9 mouse cellular contexts compared by ENCODE assay signal in the genomic region with DNA sequence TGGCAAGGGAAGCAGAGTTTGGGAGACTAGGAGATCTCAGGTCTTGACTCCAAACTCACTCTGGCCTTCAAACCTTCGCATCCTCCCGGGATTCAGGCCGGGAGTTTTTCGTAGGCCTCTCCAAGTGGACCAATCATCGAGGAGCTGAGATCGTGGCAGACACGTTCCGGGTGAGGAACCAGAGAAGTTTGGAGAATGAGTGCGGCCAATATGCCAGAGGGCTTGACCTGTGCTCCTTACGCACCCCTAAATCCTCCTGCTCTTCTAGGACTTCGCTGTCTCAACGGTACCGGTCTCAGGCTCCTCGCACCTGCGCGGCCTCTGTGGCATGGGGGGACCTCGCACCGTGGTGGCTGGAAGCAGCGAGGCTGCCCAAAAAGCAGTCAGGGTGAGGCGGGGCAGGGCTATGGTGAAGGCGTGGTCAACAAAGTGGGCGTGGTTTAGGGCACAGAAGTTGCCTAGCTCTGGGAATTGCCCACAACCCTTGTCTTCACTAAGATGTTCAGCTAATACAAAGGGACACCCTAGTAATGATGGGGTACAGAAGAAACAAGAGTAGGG. TPM values are rescaled to one million over a fixed set of nuclear protein-coding genes. Genes with fewer than 3 reads are reported as not detected.
DNase-seq lines count a peak whose midpoint lies in the region; ATAC-seq and TF ChIP-seq lines count a peak whose summit lies in the region.
"Had no signal": no experiment of that assay in that cellular context is flagged by ENCODE, and none has a peak within 500 bp of the region (broad histone marks: within the 10 kb centered on the region; RNA-seq: fewer than 3 reads in every experiment).

No protein-coding gene starts in this region.

- peak overlapping the region; percentile 84; the same call in 1 of the 2 replicates for H3K4me3 ChIP-seq in testis, adult 2 months (ENCODE audit: control insufficient read depth, low read depth, low read length)
- peak overlapping the region; percentile 76 for H3K4me3 ChIP-seq in heart, embryonic 12.5 days
- 0 out of 2 replicates have a peak overlapping the region, but pooled peaks have one; percentile 72 for H3K4me3 ChIP-seq in midbrain, postnatal 0 days (ENCODE audit: low read depth, low read length)

- H3K4me2 ChIP-seq in heart, embryonic 12.5 days, result peak overlapping the region; percentile 96
- peak overlapping the region; percentile 79 for H3K4me2 ChIP-seq in midbrain, postnatal 0 days (ENCODE audit: low read depth, low read length, poor library complexity, severe bottlenecking)

- no peak for TF ChIP-seq POLR2A in testis, adult 2 months (IDR thresholded peaks at IDR 0.05; ENCODE audit: control insufficient read depth, low read depth, low read length)

- no peak overlapping the region for H3K27ac ChIP-seq in testis, adult 2 months (ENCODE audit: control insufficient read depth, insufficient read depth, low read depth, low read length)
- H3K27ac ChIP-seq in heart, embryonic 12.5 days (ENCODE audit: poor library complexity, severe bottlenecking), result no peak overlapping the region
- no peak overlapping the region for H3K27ac ChIP-seq in midbrain, postnatal 0 days (ENCODE audit: low read depth, low read length)
- H3K27ac ChIP-seq: macrophage had no signal

- no peaks in the 10 kb centered on the region for H3K36me3 ChIP-seq in testis, adult 2 months (ENCODE audit: control insufficient read depth, insufficient read depth, low read length)
- peaks cover 57% of the 10 kb centered on the region for H3K36me3 ChIP-seq in heart, embryonic 12.5 days
- H3K36me3 ChIP-seq in midbrain, postnatal 0 days (ENCODE audit: insufficient read depth, low read length), result peaks cover 6% of the 10 kb centered on the region; the same call in 1 of the 2 replicates

- ATAC-seq in heart, embryonic 12.5 days (ENCODE audit: insufficient number of reproducible peaks, low FRiP score), result no peak
- no peak for ATAC-seq in midbrain, postnatal 0 days (ENCODE audit: low FRiP score)
- ATAC-seq in monocyte, adult 5-6 weeks (replicated peaks; ENCODE audit: insufficient number of reproducible peaks, low FRiP score, low TSS enrichment, poor library complexity, severe bottlenecking), result no peak

- DNase-seq in testis, postnatal 14 days (ENCODE audit: low spot score), result no peak
- DNase-seq in kidney, postnatal 4 days, result peak; percentile 64 to 74
- no peak for DNase-seq in midbrain, postnatal 0 days (ENCODE audit: low spot score)
- DNase-seq in right cerebral cortex, postnatal 14 days, result no peak
- no peak for DNase-seq in thymus, postnatal 10 days (ENCODE audit: low spot score in 2 of 2)

- H3K4me1 ChIP-seq in testis, adult 2 months (ENCODE audit: control insufficient read depth, insufficient read depth, low read length), result peaks cover 34% of the 10 kb centered on the region
- peaks cover 40% of the 10 kb centered on the region for H3K4me1 ChIP-seq in heart, embryonic 12.5 days (replicated peaks)
- peaks cover 4% of the 10 kb centered on the region for H3K4me1 ChIP-seq in midbrain, postnatal 0 days (ENCODE audit: insufficient read depth, low read length)

- H3K9ac ChIP-seq in heart, embryonic 12.5 days, result 0 out of 2 replicates have a peak overlapping the region, but pooled peaks have one; percentile 92
- no peak overlapping the region for H3K9ac ChIP-seq in midbrain, postnatal 0 days (replicated peaks; ENCODE audit: low read length, poor library complexity, severe bottlenecking)

- TF ChIP-seq CTCF in testis, adult 2 months (IDR thresholded peaks at IDR 0.05; ENCODE audit: control insufficient read depth, insufficient read depth, insufficient replicate concordance, low read depth, low read length), result no peak
- no peak for TF ChIP-seq CTCF in midbrain, postnatal 0 days (IDR thresholded peaks at IDR 0.05)

- no peaks in the 10 kb centered on the region for H3K9me3 ChIP-seq in heart, embryonic 12.5 days (replicated peaks)
- H3K9me3 ChIP-seq in midbrain, postnatal 0 days (ENCODE audit: low read length), result no peaks in the 10 kb centered on the region

- WGBS in heart, embryonic 12.5 days, result 61% methylated on average over 22 of the region's 22 CpGs
- 67% methylated on average over 22 of the region's 22 CpGs for WGBS in midbrain, postnatal 0 days

- H3K27me3 ChIP-seq in testis, adult 2 months (ENCODE audit: control insufficient read depth, insufficient read depth, low read length), result peaks cover 5% of the 10 kb centered on the region; the same call in 1 of the 2 replicates
- H3K27me3 ChIP-seq in heart, embryonic 12.5 days (replicated peaks), result peaks cover 32% of the 10 kb centered on the region
- peaks cover 20% of the 10 kb centered on the region; the same call in 1 of the 2 replicates for H3K27me3 ChIP-seq in midbrain, postnatal 0 days (ENCODE audit: insufficient read depth, low read length)

RNA-seq across cellular contexts. Expression of gene Ddah2, which starts 2.0 kb away (rescaled TPM):
- polyA plus RNA-seq in testis, adult 2 months (2012; rRNA removed), result 11.1 and 14.4 TPM in 2 replicates
- 192 and 205 TPM in 2 replicates for polyA plus RNA-seq in heart, embryonic 12.5 days (2016; fragmentation: Nextera tagmentation; extraction: Ambion mirVana)
- total RNA-seq in midbrain, postnatal 0 days (2014; rRNA removed), result 159 and 204 TPM in 2 replicates
- polyA plus RNA-seq in midbrain, postnatal 0 days (2015; fragmentation: Nextera tagmentation; extraction: Ambion mirVana), result 210 and 213 TPM in 2 replicates
- 1.1 TPM in 1 of 3 replicates, not detected in the others for total RNA-seq in monocyte, adult 5-6 weeks (2017)

RNA-seq across cellular contexts. Expression of gene Ly6g6c, which starts 4.4 kb away (rescaled TPM):
- 117 and 146 TPM in 2 replicates for polyA plus RNA-seq in testis, adult 2 months (2012; rRNA removed)
- 0.27 TPM in 1 of 2 replicates, not detected in the other for polyA plus RNA-seq in heart, embryonic 12.5 days (2016; fragmentation: Nextera tagmentation; extraction: Ambion mirVana)
- 2.4 TPM in 1 of 2 replicates, not detected in the other for total RNA-seq in midbrain, postnatal 0 days (2014; rRNA removed)
- polyA plus RNA-seq in midbrain, postnatal 0 days (2015; fragmentation: Nextera tagmentation; extraction: Ambion mirVana), result not detected in 2 replicates
- total RNA-seq in monocyte, adult 5-6 weeks (2017), result not detected in 3 replicates
- polyA plus RNA-seq: macrophage had no signal

RNA-seq across cellular contexts. Expression of gene Mpig6b, which starts 5.2 kb away (rescaled TPM):
- 3.4 and 3.7 TPM in 2 replicates for polyA plus RNA-seq in testis, adult 2 months (2012; rRNA removed)
- polyA plus RNA-seq in heart, embryonic 12.5 days (2016; fragmentation: Nextera tagmentation; extraction: Ambion mirVana), result 1.2 and 2.0 TPM in 2 replicates
- total RNA-seq in midbrain, postnatal 0 days (2014; rRNA removed), result not detected in 2 replicates
- not detected in 2 replicates for polyA plus RNA-seq in midbrain, postnatal 0 days (2015; fragmentation: Nextera tagmentation; extraction: Ambion mirVana)
- 0.57 to 3.1 TPM (median 0.75 TPM) in 3 replicates for total RNA-seq in monocyte, adult 5-6 weeks (2017)

RNA-seq across cellular contexts. Expression of gene Clic1, which starts 11.1 kb away (rescaled TPM):
- polyA plus RNA-seq in testis, adult 2 months (2012; rRNA removed), result 24.1 and 24.8 TPM in 2 replicates
- polyA plus RNA-seq in heart, embryonic 12.5 days (2016; fragmentation: Nextera tagmentation; extraction: Ambion mirVana), result 349 and 354 TPM in 2 replicates
- total RNA-seq in midbrain, postnatal 0 days (2014; rRNA removed), result 28.0 and 33.4 TPM in 2 replicates
- 40.0 and 41.9 TPM in 2 replicates for polyA plus RNA-seq in midbrain, postnatal 0 days (2015; fragmentation: Nextera tagmentation; extraction: Ambion mirVana)
- total RNA-seq in monocyte, adult 5-6 weeks (2017), result 356 to 514 TPM (median 477 TPM) in 3 replicates

RNA-seq across cellular contexts. Expression of gene Msh5, which starts 14.3 kb away (rescaled TPM):
- 19.3 and 20.4 TPM in 2 replicates for polyA plus RNA-seq in testis, adult 2 months (2012; rRNA removed)
- polyA plus RNA-seq in heart, embryonic 12.5 days (2016; fragmentation: Nextera tagmentation; extraction: Ambion mirVana), result 3.5 and 4.9 TPM in 2 replicates
- total RNA-seq in midbrain, postnatal 0 days (2014; rRNA removed), result 1.7 and 3.8 TPM in 2 replicates
- 1.3 and 1.4 TPM in 2 replicates for polyA plus RNA-seq in midbrain, postnatal 0 days (2015; fragmentation: Nextera tagmentation; extraction: Ambion mirVana)
- 0.76 to 1.6 TPM in 2 of 3 replicates, not detected in the other for total RNA-seq in monocyte, adult 5-6 weeks (2017)

Comparison
In these comparisons a context has a peak if more than half of its experiments do, and no peak if none do; other contexts are left out.
1. DNase-seq: peak in kidney, postnatal 4 days (2 of 2); none in testis, postnatal 14 days (single experiment), midbrain, postnatal 0 days (single experiment), right cerebral cortex, postnatal 14 days (single experiment) and thymus, postnatal 10 days (0 of 2).
2. RNA of gene Ddah2, which starts 2.0 kb away (polyA plus RNA-seq): 210 to 213 TPM in midbrain, postnatal 0 days and 192 to 205 TPM in heart, embryonic 12.5 days; 11.1 to 14.4 TPM in testis, adult 2 months; every median in the first group is over 10 times any median in the second.
3. RNA of gene Ly6g6c, which starts 4.4 kb away (polyA plus RNA-seq): 117 to 146 TPM in testis, adult 2 months; 0.27 TPM in heart, embryonic 12.5 days and not detected in midbrain, postnatal 0 days; every median in the first group is over 10 times any median in the second.
4. Peak in every context shown above with its lines, with median percentiles within 50 percentile points of each other: H3K4me3 ChIP-seq.